Comparison of ENCODE assay signal across 9 mouse cellular contexts in genomic region chr17:35638475-35639190, GRCm38 (mm10). TPM values are rescaled to one million over a fixed set of nuclear protein-coding genes. Genes with fewer than 3 reads are reported as not detected.
DNase-seq lines count a peak whose midpoint lies in the region; ATAC-seq and TF ChIP-seq lines count a peak whose summit lies in the region.
"Had no signal": no experiment of that assay in that cellular context is flagged by ENCODE, and none has a peak within 500 bp of the region (broad histone marks: within the 10 kb centered on the region; RNA-seq: fewer than 3 reads in every experiment).

No protein-coding gene starts in this region.

- no peak for TF ChIP-seq EP300 in liver, embryonic 14.5 days (IDR thresholded peaks at IDR 0.05; ENCODE audit: low read depth)

- H3K4me3 ChIP-seq in embryonic facial prominence, embryonic 10.5 days, result peak overlapping the region; percentile 25; the same call in 1 of the 2 replicates
- H3K4me3 ChIP-seq in heart, embryonic 11.5 days (ENCODE audit: low read depth, low read length), result no peak overlapping the region
- H3K4me3 ChIP-seq in liver, embryonic 14.5 days (ENCODE audit: insufficient read depth in 1 of 2, low read depth in 2 of 2, low read length in 2 of 2), result no peak overlapping the region
- no peak overlapping the region for H3K4me3 ChIP-seq in neural tube, embryonic 13.5 days

- H3K9ac ChIP-seq in heart, embryonic 11.5 days (ENCODE audit: low read depth, low read length), result no peak overlapping the region
- no peak overlapping the region for H3K9ac ChIP-seq in liver, embryonic 14.5 days (replicated peaks)
- H3K9ac ChIP-seq in neural tube, embryonic 13.5 days, result no peak overlapping the region

- WGBS in embryonic facial prominence, embryonic 10.5 days, result 29% methylated on average over 14 of the region's 14 CpGs
- 19% methylated on average over 14 of the region's 14 CpGs for WGBS in heart, embryonic 11.5 days (ENCODE audit: insufficient replicate concordance)
- WGBS in liver, embryonic 14.5 days (ENCODE audit: insufficient replicate concordance), result 19% methylated on average over 14 of the region's 14 CpGs
- WGBS in neural tube, embryonic 13.5 days, result 32% methylated on average over 14 of the region's 14 CpGs

- no peak overlapping the region for H3K27ac ChIP-seq in embryonic facial prominence, embryonic 10.5 days (replicated peaks)
- no peak overlapping the region for H3K27ac ChIP-seq in heart, embryonic 11.5 days (ENCODE audit: low read depth, low read length)
- no peak overlapping the region for H3K27ac ChIP-seq in liver, embryonic 14.5 days
- no peak overlapping the region for H3K27ac ChIP-seq in neural tube, embryonic 13.5 days (replicated peaks)

- peaks cover 18% of the 10 kb centered on the region for H3K27me3 ChIP-seq in embryonic facial prominence, embryonic 10.5 days (replicated peaks; ENCODE audit: low read depth, poor library complexity, severe bottlenecking)
- H3K27me3 ChIP-seq in heart, embryonic 11.5 days (ENCODE audit: control insufficient read depth, insufficient read depth, low read length), result peaks cover 16% of the 10 kb centered on the region
- H3K27me3 ChIP-seq in liver, embryonic 14.5 days (ENCODE audit: control insufficient read depth, insufficient read depth, low read length), result no peaks in the 10 kb centered on the region
- peaks cover 12% of the 10 kb centered on the region; the same call in 1 of the 2 replicates for H3K27me3 ChIP-seq in neural tube, embryonic 13.5 days

- intact Hi-C loops in gastrocnemius, postnatal 36 days (cut with DNase I), result loop anchor here (5.0 kb wide), 2 partner anchors 84 to 99 kb away; no protein-coding TSS in a partner anchor

- H3K4me1 ChIP-seq in embryonic facial prominence, embryonic 10.5 days, result 0 out of 2 replicates have a peak, but pooled peaks cover 20% of the 10 kb centered on the region
- peaks cover 10% of the 10 kb centered on the region; the same call in 1 of the 2 replicates for H3K4me1 ChIP-seq in heart, embryonic 11.5 days (ENCODE audit: control insufficient read depth, insufficient read depth, low read length)
- H3K4me1 ChIP-seq in liver, embryonic 14.5 days (replicated peaks; ENCODE audit: control insufficient read depth in 2 of 2, insufficient read depth in 2 of 2, low read length in 1 of 2), result no peaks in the 10 kb centered on the region
- peaks cover 11% of the 10 kb centered on the region for H3K4me1 ChIP-seq in neural tube, embryonic 13.5 days (replicated peaks)

- ATAC-seq in heart, embryonic 11.5 days (replicated peaks; ENCODE audit: insufficient number of reproducible peaks, low FRiP score, low TSS enrichment), result peak; percentile 77
- ATAC-seq in liver, embryonic 14.5 days (ENCODE audit: insufficient read depth), result 0 out of 2 replicates have a peak, but pooled peaks have one; percentile 39
- peak; percentile 78 for ATAC-seq in neural tube, embryonic 13.5 days (ENCODE audit: low read depth)

- no peaks in the 10 kb centered on the region for H3K36me3 ChIP-seq in embryonic facial prominence, embryonic 10.5 days (replicated peaks)
- H3K36me3 ChIP-seq in heart, embryonic 11.5 days (ENCODE audit: control insufficient read depth, insufficient read depth, low read length), result no peaks in the 10 kb centered on the region
- no peaks in the 10 kb centered on the region for H3K36me3 ChIP-seq in liver, embryonic 14.5 days (replicated peaks; ENCODE audit: control insufficient read depth, insufficient read depth, low read depth)
- H3K36me3 ChIP-seq in neural tube, embryonic 13.5 days, result no peaks in the 10 kb centered on the region

- H3K9me3 ChIP-seq in embryonic facial prominence, embryonic 10.5 days, result no peaks in the 10 kb centered on the region
- no peaks in the 10 kb centered on the region for H3K9me3 ChIP-seq in heart, embryonic 11.5 days (replicated peaks; ENCODE audit: control insufficient read depth, low read length)
- H3K9me3 ChIP-seq in liver, embryonic 14.5 days (ENCODE audit: control insufficient read depth, low read length), result no peaks in the 10 kb centered on the region
- H3K9me3 ChIP-seq in neural tube, embryonic 13.5 days, result no peaks in the 10 kb centered on the region

- no peak for TF ChIP-seq CTCF in liver, embryonic 14.5 days (IDR thresholded peaks at IDR 0.05; ENCODE audit: low read depth)

- H3K4me2 ChIP-seq in heart, embryonic 11.5 days, result peak overlapping the region; percentile 50
- no peak overlapping the region for H3K4me2 ChIP-seq in liver, embryonic 14.5 days (ENCODE audit: low read depth)
- H3K4me2 ChIP-seq in neural tube, embryonic 13.5 days, result peak overlapping the region; percentile 37

- DNase-seq in gastrocnemius, adult 18-20 months (ENCODE audit: low spot score), result peak; percentile 42
- no peak for DNase-seq in gastrocnemius, postnatal 36 days
- DNase-seq in embryonic facial prominence, embryonic 10.5 days (ENCODE audit: low spot score), result peak; percentile 61
- DNase-seq in kidney, adult 8-10 months, result peak; percentile 51 to 58
- peak in 2 of 3 experiments; percentile 18 to 26 for DNase-seq in liver, embryonic 14.5 days (ENCODE audit: low read depth in 3 of 3, low spot score in 3 of 3)
- peak; percentile 72 for DNase-seq in thymus, postnatal 4 days

RNA-seq across cellular contexts. Expression of gene Mucl3, which starts 4.9 kb away (rescaled TPM):
- total RNA-seq in gastrocnemius, adult 18-20 months (2021), result not detected
- not detected for total RNA-seq in gastrocnemius, postnatal 36 days (2021)
- 0.20 and 0.24 TPM in 2 replicates for polyA plus RNA-seq in embryonic facial prominence, embryonic 10.5 days (2016; fragmentation: Nextera tagmentation; extraction: Ambion mirVana)
- 0.29 and 0.62 TPM in 2 replicates for polyA plus RNA-seq in heart, embryonic 11.5 days (2014; fragmentation: Nextera tagmentation; extraction: Ambion mirVana)
- polyA plus RNA-seq in liver, embryonic 14.5 days (2012; rRNA removed), result 0.02 TPM in 1 of 2 replicates, not detected in the other
- polyA plus RNA-seq in liver, embryonic 14.5 days (2014; fragmentation: Nextera tagmentation; extraction: Ambion mirVana), result not detected in 2 replicates
- polyA plus RNA-seq in neural tube, embryonic 13.5 days (2015; fragmentation: Nextera tagmentation; extraction: Ambion mirVana), result 0.18 and 0.24 TPM in 2 replicates
- total RNA-seq: layer of hippocampus, postnatal 25 days had no signal

RNA-seq across cellular contexts. Expression of gene Gm9573, which starts 12.2 kb away (rescaled TPM):
- total RNA-seq in gastrocnemius, adult 18-20 months (2021), result not detected
- not detected for total RNA-seq in gastrocnemius, postnatal 36 days (2021)
- polyA plus RNA-seq in embryonic facial prominence, embryonic 10.5 days (2016; fragmentation: Nextera tagmentation; extraction: Ambion mirVana), result not detected in 2 replicates
- not detected in 2 replicates for polyA plus RNA-seq in heart, embryonic 11.5 days (2014; fragmentation: Nextera tagmentation; extraction: Ambion mirVana)
- polyA plus RNA-seq in liver, embryonic 14.5 days (2012; rRNA removed), result not detected in 2 replicates
- polyA plus RNA-seq in liver, embryonic 14.5 days (2014; fragmentation: Nextera tagmentation; extraction: Ambion mirVana), result not detected in 2 replicates
- not detected in 2 replicates for polyA plus RNA-seq in neural tube, embryonic 13.5 days (2015; fragmentation: Nextera tagmentation; extraction: Ambion mirVana)
- total RNA-seq: layer of hippocampus, postnatal 25 days had no signal

RNA-seq across cellular contexts. Expression of gene Vars2, which starts 28.8 kb away (rescaled TPM):
- 10 to 100 TPM in 1 of 2 experiments, 1 to 10 TPM in 1; 9.8 to 13.7 TPM for total RNA-seq in gastrocnemius, adult 18-20 months (2021)
- 10 to 100 TPM; 12.5 to 12.9 TPM for total RNA-seq in gastrocnemius, postnatal 36 days (2021)
- polyA plus RNA-seq in embryonic facial prominence, embryonic 10.5 days (2016; fragmentation: Nextera tagmentation; extraction: Ambion mirVana), result 19.9 and 22.0 TPM in 2 replicates
- 9.1 and 12.7 TPM in 2 replicates for polyA plus RNA-seq in heart, embryonic 11.5 days (2014; fragmentation: Nextera tagmentation; extraction: Ambion mirVana)
- 7.1 and 7.8 TPM in 2 replicates for polyA plus RNA-seq in liver, embryonic 14.5 days (2012; rRNA removed)
- polyA plus RNA-seq in liver, embryonic 14.5 days (2014; fragmentation: Nextera tagmentation; extraction: Ambion mirVana), result 4.0 and 5.8 TPM in 2 replicates
- polyA plus RNA-seq in neural tube, embryonic 13.5 days (2015; fragmentation: Nextera tagmentation; extraction: Ambion mirVana), result 10.6 and 11.3 TPM in 2 replicates

RNA-seq across cellular contexts. Expression of gene Gtf2h4, which starts 34.9 kb away (rescaled TPM):
- total RNA-seq in gastrocnemius, adult 18-20 months (2021), result 10 to 100 TPM; 17.7 to 18.9 TPM
- total RNA-seq in gastrocnemius, postnatal 36 days (2021), result 10 to 100 TPM; 15.3 to 19.0 TPM
- 57.6 and 61.4 TPM in 2 replicates for polyA plus RNA-seq in embryonic facial prominence, embryonic 10.5 days (2016; fragmentation: Nextera tagmentation; extraction: Ambion mirVana)
- polyA plus RNA-seq in heart, embryonic 11.5 days (2014; fragmentation: Nextera tagmentation; extraction: Ambion mirVana), result 30.1 and 31.1 TPM in 2 replicates
- polyA plus RNA-seq in liver, embryonic 14.5 days (2012; rRNA removed), result 17.8 and 18.0 TPM in 2 replicates
- 23.1 and 26.8 TPM in 2 replicates for polyA plus RNA-seq in liver, embryonic 14.5 days (2014; fragmentation: Nextera tagmentation; extraction: Ambion mirVana)
- 25.5 and 28.8 TPM in 2 replicates for polyA plus RNA-seq in neural tube, embryonic 13.5 days (2015; fragmentation: Nextera tagmentation; extraction: Ambion mirVana)

RNA-seq across cellular contexts. Expression of gene Sfta2, which starts 37.3 kb away (rescaled TPM):
- not detected for total RNA-seq in gastrocnemius, adult 18-20 months (2021)
- total RNA-seq in gastrocnemius, postnatal 36 days (2021), result not detected
- polyA plus RNA-seq in embryonic facial prominence, embryonic 10.5 days (2016; fragmentation: Nextera tagmentation; extraction: Ambion mirVana), result not detected in 2 replicates
- not detected in 2 replicates for polyA plus RNA-seq in heart, embryonic 11.5 days (2014; fragmentation: Nextera tagmentation; extraction: Ambion mirVana)
- not detected in 2 replicates for polyA plus RNA-seq in liver, embryonic 14.5 days (2012; rRNA removed)
- polyA plus RNA-seq in liver, embryonic 14.5 days (2014; fragmentation: Nextera tagmentation; extraction: Ambion mirVana), result not detected in 2 replicates
- not detected in 2 replicates for polyA plus RNA-seq in neural tube, embryonic 13.5 days (2015; fragmentation: Nextera tagmentation; extraction: Ambion mirVana)
- total RNA-seq: layer of hippocampus, postnatal 25 days had no signal

Comparison
In these comparisons a context has a peak if more than half of its experiments do, and no peak if none do; other contexts are left out.
1. DNase-seq: peak in gastrocnemius, adult 18-20 months (single experiment), embryonic facial prominence, embryonic 10.5 days (single experiment), kidney, adult 8-10 months (2 of 2), liver, embryonic 14.5 days (2 of 3) and thymus, postnatal 4 days (single experiment); none in gastrocnemius, postnatal 36 days (0 of 2).
2. Peak in every context shown above with its lines, with median percentiles within 50 percentile points of each other: ATAC-seq.